Mouse (Mus musculus) Patski (cell line): Measurements from ENCODE around the gene Ntm. TPM values are rescaled to one million over a fixed set of nuclear protein-coding genes. Genes with fewer than 3 reads are reported as not detected.

Source experiments
- ATAC-seq: fragments of 100-300 bp; one replicate; pipeline ENCODE4 v1.8.0; 2021
- CTCF ChIA-PET: fragments of 350-600 bp; sonication (Branson Sonifier 250); formaldehyde crosslinking; loops from one replicate; lab custom pipeline; 2022; ENCODE audit warnings: inconsistent platforms; lab: Charles Lee
- POLR2A ChIA-PET: fragments of 350-600 bp; sonication (Branson Sonifier 250); formaldehyde crosslinking; loops from one replicate; lab custom pipeline; 2022; ENCODE audit warnings: antibody characterized with exemption, inconsistent platforms; lab: Charles Lee
- DNase-seq: peaks from one replicate; pipeline ENCODE4 v3.0.0-alpha.2; 2011; ENCODE audit warnings: low read depth, low spot score
- H3K27me3 ChIP-seq: fragments of 371-371 bp; one replicate; pipeline ENCODE4 v1.5.1; 2021
- CTCF ChIP-seq: fragments of 100-300 bp; IDR thresholded peaks from one replicate; pipeline ENCODE4 v1.5.1; 2021
- in situ Hi-C: fragments of 300-500 bp; cut with MboI; formaldehyde crosslinking; loops from 3 replicates; pipeline ENCODE4 v1.11.1; 2018; ENCODE audit warnings: low pct_unique_long_range_greater_than_20kb, mixed read lengths
- polyA plus RNA-seq: library from polyadenylated mRNA; unstranded; gene quantifications from one replicate; pipeline ENCODE4 v1.2.3, GENCODE M21; 2021

Gene Ntm
- polyA plus RNA-seq, 1 experiment from 2014 or later: 13.4 TPM

DNA sequence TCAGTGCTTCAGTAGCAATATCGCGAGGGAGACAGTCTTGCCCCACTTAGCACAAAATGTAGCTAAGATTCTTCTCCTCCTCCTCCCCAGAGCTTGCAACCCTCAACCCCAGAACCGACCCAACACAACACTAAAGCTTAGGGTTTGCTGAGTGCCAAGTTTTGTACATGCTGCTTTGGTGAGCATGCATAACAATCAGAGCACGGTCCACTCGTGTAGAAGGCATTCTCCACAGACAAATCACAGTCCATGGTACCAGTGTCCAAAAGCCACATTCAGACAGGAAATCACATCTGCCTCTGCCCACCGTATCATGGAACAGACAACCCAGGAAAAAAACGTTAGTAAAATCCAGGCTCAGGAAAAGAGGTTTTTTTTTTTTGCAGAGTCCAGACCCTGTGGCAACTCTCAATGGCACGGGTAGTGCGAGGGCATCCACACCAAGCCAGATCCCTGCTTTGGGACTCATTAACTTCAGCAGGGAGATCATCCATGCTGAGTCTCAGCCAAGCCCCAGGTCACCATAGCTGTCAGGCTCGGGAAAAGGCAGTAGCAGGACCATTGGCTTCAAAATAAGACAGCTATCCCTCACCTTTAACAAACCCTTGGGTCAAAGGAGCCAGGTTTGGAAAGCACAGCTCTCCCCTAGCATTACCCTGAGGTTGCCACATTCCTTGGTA, 552.1 kb downstream of the Ntm start:
- TF ChIP-seq CTCF: no peak
- ATAC-seq (peak; percentile 1), DNase-seq (no peak)
- ChIA-PET POLR2A (no interaction called here), CTCF (interaction anchor here (0.6 to 2.3 kb wide), 9 partner anchors 10 to 176 kb away, joined by 3 to 8 read pairs (median 4); no protein-coding TSS in a partner anchor)
- H3K27me3 ChIP-seq: peaks cover 3% of the 10 kb centered on the region
- in situ Hi-C loops: no loop called here

DNA sequence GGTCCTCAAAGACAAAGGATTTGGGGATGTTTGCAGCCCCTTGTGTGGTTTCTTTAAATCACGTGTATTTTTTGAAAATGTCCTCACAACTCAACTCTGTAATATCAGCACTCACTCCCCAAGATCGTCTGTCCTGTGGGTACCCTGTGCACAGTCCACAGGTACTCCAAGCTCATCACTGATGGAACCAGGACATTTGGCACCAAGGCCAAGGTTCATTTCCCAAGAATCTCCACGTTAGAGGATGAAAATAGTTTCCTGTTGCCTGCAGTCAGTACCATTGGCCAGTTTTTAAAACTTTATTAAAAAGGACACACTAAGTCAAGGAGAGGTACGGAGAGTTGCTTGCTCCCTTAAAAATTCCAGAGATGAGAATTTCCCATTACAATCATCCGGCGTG, 552.7 kb downstream of the Ntm start:
- DNase-seq (no peak), ATAC-seq (no peak)
- H3K27me3 ChIP-seq: peaks cover 3% of the 10 kb centered on the region
- ChIA-PET CTCF (interaction anchor here (1.0 to 2.3 kb wide), 7 partner anchors 9 to 176 kb away, joined by 3 to 8 read pairs (median 4); no protein-coding TSS in a partner anchor), POLR2A (no interaction called here)
- no peak for TF ChIP-seq CTCF
- in situ Hi-C loops: no loop called here

DNA sequence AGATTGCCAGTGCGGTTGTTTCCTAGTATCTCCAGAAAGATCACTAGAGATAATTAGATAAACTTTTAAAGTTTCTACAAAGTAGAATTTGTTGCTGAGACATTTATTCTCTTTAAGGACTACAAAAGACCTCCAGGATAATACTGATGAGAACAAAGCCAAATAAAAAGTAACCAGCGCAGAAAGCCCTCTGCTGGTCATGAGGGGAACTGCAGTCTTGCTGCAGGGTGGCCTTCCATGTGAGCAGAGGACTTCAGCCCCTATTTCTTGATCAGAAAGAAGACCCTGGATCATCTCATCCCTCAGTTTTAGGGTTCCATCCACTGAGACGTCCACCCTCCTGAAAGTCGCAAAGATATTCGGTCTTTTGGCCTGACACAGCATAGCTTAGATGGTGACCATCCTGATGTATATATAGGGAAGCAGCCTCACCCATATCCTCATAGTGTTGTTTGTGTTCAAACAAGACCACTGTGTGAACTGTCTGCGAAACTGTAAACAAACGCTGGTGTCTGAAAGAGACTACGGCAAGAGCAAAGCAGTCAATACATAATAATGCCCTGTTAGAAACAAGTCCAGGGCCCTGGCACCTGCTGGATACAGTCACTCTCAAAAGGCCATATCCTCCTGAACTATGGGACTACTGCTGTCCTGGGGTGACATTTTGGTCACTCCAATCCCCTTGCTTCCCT, 553.6 kb downstream of the Ntm start:
- CTCF ChIA-PET: interaction anchor here (1.0 to 1.2 kb wide), 5 partner anchors 10 to 270 kb away, joined by 3 to 4 read pairs (median 3); no protein-coding TSS in a partner anchor
- DNase-seq (no peak), ATAC-seq (no peak)
- POLR2A ChIA-PET: no interaction called here
- in situ Hi-C loops: loop anchor here (5.0 kb wide), 2 partner anchors 77 to 157 kb away; no protein-coding TSS in a partner anchor
- TF ChIP-seq CTCF: peak; percentile 91
- H3K27me3 ChIP-seq: peaks cover 3% of the 10 kb centered on the region

DNA sequence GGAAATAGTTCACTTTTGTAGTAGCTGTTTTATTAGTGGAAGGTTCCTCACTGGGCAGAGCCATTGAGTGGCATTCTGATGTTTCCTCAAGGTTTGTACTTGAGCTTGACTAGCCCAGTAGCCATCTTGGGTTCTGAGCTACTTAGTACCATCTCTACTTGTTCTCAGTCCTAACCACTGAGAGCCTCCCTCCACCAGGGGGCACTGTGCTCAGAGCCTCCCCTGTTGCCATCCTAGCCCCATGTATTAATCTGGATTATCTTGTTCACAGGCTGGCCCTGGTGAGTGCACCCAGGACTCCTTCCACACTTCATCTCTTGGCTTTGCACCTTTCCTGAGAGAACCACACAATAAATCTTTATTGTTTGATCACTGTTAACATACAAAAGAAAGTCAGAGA, 555.0 kb downstream of the Ntm start:
- no peak for ATAC-seq
- in situ Hi-C loops: loop anchor here (5.0 kb wide), 2 partner anchors 76 to 156 kb away; no protein-coding TSS in a partner anchor

DNA sequence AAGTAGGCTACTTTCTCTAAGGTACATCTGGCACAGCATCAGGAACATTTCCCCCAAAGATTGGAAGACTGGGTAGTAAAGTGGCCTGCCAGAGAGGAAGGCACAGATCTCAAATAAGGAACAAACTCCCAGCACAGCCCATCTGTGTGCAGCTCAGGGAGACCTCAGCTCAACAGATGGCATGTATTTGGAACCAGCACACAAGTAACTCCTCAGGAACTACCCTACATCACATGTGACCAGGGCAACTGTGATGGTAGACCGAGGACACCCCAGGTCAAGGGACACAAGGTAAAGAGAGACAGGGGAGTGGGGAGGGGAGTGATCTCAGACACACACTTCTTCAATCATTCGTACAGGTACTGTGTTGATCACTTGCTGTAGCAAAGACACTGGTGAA, 556.0 kb downstream of the Ntm start:
- no peak for TF ChIP-seq CTCF
- ChIA-PET CTCF (no interaction called here), POLR2A (no interaction called here)
- no peaks in the 10 kb centered on the region for H3K27me3 ChIP-seq
- in situ Hi-C loops: loop anchor here (5.0 kb wide), 2 partner anchors 75 to 155 kb away; no protein-coding TSS in a partner anchor
- ATAC-seq (no peak), DNase-seq (no peak)

More for the DNA sequence above, 555.0 kb downstream of the Ntm start:
- CTCF ChIA-PET: interaction anchor here (1.0 to 1.5 kb wide), 4 partner anchors 14 to 216 kb away, joined by 3 to 5 read pairs (median 3); no protein-coding TSS in a partner anchor
- peak; percentile 65 for TF ChIP-seq CTCF
- DNase-seq: no peak
- POLR2A ChIA-PET: no interaction called here
- no peaks in the 10 kb centered on the region for H3K27me3 ChIP-seq

DNA sequence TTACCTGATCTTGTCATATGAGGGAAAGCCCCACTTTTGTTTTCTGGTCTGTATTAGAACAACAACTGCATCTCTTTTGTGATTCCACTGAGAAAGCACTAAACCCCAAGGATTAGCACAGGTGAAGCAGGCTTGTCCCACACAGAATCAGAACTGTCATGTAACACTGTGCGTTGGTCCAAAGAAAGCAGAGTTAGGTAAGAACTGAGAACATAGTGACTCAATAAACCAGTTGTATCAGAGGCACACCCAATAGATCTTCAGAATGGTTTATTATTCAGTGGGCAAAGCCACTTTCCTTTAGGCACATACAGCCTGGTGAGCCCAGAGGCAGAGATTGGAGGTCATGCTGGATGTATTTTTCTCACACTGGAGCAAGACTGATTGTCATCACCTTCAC, 556.9 kb downstream of the Ntm start:
- DNase-seq: no peak
- no peak for ATAC-seq
- POLR2A ChIA-PET: no interaction called here
- in situ Hi-C loops: loop anchor here (5.0 kb wide), 2 partner anchors 74 to 154 kb away; no protein-coding TSS in a partner anchor
- CTCF ChIA-PET: no interaction called here
- TF ChIP-seq CTCF: no peak
- H3K27me3 ChIP-seq: no peaks in the 10 kb centered on the region

DNA sequence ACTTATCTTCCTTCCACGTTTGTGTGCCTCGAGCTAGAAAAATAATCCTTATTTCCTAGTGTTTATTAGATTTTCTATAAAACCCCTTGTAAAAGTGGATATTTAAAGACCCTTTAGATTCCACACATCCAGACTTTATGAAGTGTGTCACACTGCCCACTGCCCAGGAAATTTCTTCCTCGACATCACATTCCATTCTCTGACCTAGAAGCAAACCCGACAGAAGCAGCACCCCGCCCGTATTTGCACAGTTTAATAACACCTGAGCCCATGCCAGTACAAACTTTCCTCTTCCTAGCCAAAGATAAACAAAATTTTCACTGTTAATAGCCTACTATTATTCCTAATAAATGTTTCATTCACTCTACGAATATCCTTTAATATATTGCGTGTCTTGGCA, 562.8 kb downstream of the Ntm start:
- H3K27me3 ChIP-seq: no peaks in the 10 kb centered on the region
- ATAC-seq: no peak
- in situ Hi-C loops: no loop called here
- no peak for TF ChIP-seq CTCF
- DNase-seq: no peak
- CTCF ChIA-PET: no interaction called here
- POLR2A ChIA-PET: no interaction called here

DNA sequence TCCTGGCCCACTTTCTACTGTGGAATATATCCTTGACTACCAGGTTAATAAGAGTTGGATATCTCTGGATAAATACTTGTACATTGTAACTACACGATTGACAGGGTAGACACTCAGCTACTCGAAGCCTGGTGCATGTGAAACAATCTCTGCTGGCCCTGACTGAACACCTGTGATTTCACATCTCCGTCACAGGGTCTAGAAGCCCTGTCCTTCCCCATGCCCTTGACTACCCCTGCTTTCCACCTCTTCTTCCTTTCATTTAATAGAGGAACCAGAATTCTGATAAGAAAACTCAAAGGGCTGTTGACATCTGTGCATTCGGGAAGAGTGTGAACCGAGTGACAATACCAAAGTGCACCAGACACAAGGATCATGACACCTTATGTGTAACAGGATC, 566.8 kb downstream of the Ntm start:
- no peak for TF ChIP-seq CTCF
- in situ Hi-C loops: no loop called here
- ChIA-PET POLR2A (no interaction called here), CTCF (interaction anchor here (1.0 kb wide), 1 partner anchor 16 kb away, joined by 3 read pairs; no protein-coding TSS in a partner anchor)
- DNase-seq: no peak
- no peaks in the 10 kb centered on the region for H3K27me3 ChIP-seq
- ATAC-seq: no peak

DNA sequence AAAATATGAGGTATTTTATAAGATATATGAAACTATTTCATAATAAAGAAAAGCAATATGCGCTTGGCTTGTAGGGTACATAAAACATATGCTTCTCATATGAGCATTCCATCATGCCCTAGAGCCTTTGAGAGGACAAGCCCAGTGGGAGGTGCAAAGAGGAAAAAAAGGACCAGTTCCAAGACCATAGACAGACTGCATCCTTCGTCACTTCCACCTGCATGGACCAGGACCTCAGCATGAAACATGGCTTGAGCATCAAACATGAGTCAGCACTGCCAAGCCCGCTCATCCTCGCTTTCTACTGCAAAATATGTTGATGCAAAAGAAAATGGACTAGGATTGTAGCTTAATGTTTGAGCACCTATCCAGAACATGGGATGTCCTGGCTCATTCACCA, 569.8 kb downstream of the Ntm start:
- POLR2A ChIA-PET: no interaction called here
- CTCF ChIA-PET: no interaction called here
- in situ Hi-C loops: no loop called here
- no peak for ATAC-seq
- TF ChIP-seq CTCF: no peak
- no peak for DNase-seq
- no peaks in the 10 kb centered on the region for H3K27me3 ChIP-seq

DNA sequence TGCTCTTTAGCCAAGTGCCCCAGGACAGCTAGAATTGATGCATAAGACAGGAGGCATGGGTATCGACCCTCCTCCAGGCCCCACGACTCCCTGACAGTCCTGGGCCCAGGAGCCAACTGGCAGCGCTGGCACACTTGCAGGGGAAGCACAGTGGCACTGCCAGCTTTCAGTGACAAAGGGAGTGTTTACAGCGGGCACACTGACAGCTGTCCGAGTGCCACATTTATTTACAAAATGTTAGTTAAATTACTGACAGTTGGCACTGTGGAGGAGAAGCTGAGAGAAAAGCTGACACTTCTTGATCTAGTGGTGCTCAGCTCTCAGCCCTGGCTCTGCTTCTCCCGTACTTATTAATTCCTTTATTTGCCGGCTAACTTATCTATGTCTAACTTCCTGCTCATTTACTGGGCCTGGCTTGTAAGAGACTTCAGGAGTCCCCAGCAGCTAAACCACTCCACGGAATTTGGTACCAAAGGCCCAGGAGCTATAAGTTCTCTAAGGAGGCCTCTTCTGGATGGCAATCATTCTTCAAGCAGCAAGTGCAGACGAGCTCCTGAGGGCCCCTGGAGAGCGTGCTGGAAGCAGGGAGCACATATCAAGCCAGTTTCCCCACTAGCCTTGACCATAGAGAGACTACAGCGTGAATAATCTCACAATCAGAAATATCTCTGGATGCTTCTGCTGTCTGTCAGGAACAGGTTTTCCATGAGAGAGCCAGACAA, 572.0 kb downstream of the Ntm start:
- POLR2A ChIA-PET: no interaction called here
- TF ChIP-seq CTCF: no peak
- ATAC-seq (no peak), DNase-seq (no peak)
- CTCF ChIA-PET: interaction anchor here (0.9 to 1.4 kb wide), 3 partner anchors 10 to 18 kb away, joined by 3 read pairs; no protein-coding TSS in a partner anchor
- in situ Hi-C loops: no loop called here
- H3K27me3 ChIP-seq: no peaks in the 10 kb centered on the region
